Mouse (Mus musculus): ENCODE results near the gene Frat2.

The Frat2 gene

GRCm38 (mm10) chr19:41817325-41817724 lies 30.6 kb downstream of the Frat2 start:
- no peak for DNase-seq

- DNase-seq, result no peak
These were observed 31.0 kb downstream of the Frat2 start for GRCm38 (mm10) chr19:41816915-41817314.

- DNase-seq, result no peak
These were observed 31.5 kb downstream of the Frat2 start for GRCm38 (mm10) chr19:41816410-41816809.

GRCm38 (mm10) chr19:41813374-41813773 lies 34.6 kb downstream of the Frat2 start:
- DNase-seq, result no peak

GRCm38 (mm10) chr19:41812525-41812924 lies 35.4 kb downstream of the Frat2 start:
- no peak for DNase-seq

GRCm38 (mm10) chr19:41810074-41810473 lies 37.9 kb downstream of the Frat2 start:
- no peak for DNase-seq

- DNase-seq, result no peak
These were observed 39.8 kb downstream of the Frat2 start for GRCm38 (mm10) chr19:41808104-41808634.

GRCm38 (mm10) chr19:41807497-41807896 lies 40.4 kb downstream of the Frat2 start:
- DNase-seq, result no peak

- DNase-seq, result no peak
These were observed 42.1 kb downstream of the Frat2 start for GRCm38 (mm10) chr19:41805831-41806230.

- DNase-seq, result no peak
These were observed 44.6 kb downstream of the Frat2 start for GRCm38 (mm10) chr19:41803322-41803721.

- peak; percentile 94 to 97 for DNase-seq
These were observed 46.1 kb downstream of the Frat2 start, which contains the start of gene Arhgap19 for GRCm38 (mm10) chr19:41801742-41802369. Arhgap19 (minus strand) TSS chr19:41802047.

- no peak for DNase-seq
These were observed 46.8 kb downstream of the Frat2 start for GRCm38 (mm10) chr19:41800986-41801741.

GRCm38 (mm10) chr19:41800451-41800850 lies 47.5 kb downstream of the Frat2 start:
- no peak for DNase-seq

GRCm38 (mm10) chr19:41797536-41797935 lies 50.4 kb downstream of the Frat2 start:
- DNase-seq, result no peak

- DNase-seq, result no peak
These were observed 51.1 kb downstream of the Frat2 start for GRCm38 (mm10) chr19:41796789-41797327.

GRCm38 (mm10) chr19:41796148-41796760 lies 51.7 kb downstream of the Frat2 start:
- no peak for DNase-seq
